Mouse (Mus musculus) lung, postnatal 0 days (tissue): ENCODE measurements around the gene Zfp750.

Experiments used
- CTCF ChIP-seq: IDR thresholded peaks from 2 replicates; pipeline ENCODE4 v1.5.1; 2016; ENCODE audit warnings: antibody characterized with exemption, mild to moderate bottlenecking
- EP300 ChIP-seq: IDR thresholded peaks from 2 replicates; pipeline ENCODE4 v1.6.1; 2016; ENCODE audit warnings: antibody characterized with exemption, mild to moderate bottlenecking, control low read depth

DNA sequence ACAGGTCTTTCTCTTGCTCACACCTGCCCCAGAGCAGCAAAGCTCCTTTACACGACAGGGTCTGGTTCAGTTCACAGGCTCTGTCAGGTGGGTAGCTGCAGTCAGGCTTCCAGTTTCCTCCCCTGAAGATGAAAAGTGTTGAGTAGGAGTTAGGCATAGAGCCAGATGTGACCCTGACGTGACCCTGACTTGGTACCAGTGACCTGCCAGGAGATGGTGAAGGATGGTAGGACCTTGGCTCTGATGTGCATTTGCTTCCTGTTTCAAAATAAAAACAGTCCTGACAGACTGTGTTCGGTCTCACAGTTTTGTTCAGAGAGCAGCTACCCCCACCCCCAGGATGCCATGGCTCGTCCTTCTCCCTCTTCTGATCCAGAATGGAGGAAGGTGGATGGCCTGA lies 23.3 kb upstream of the Zfp750 start:
- TF ChIP-seq CTCF (no peak), EP300 (no peak)
